Mouse (Mus musculus) right cerebral cortex, postnatal 4 days (tissue): Measurements from ENCODE around the gene AA467197.
A peak's percentile ranks its signal among the peaks of the same experiment; 100 is the strongest.

Experiments
- DNase-seq: peaks from one replicate; pipeline ENCODE4 v3.0.0-alpha.2; 2022

Gene AA467197

GRCm38 (mm10) chr2:122636686-122637085 is at the start of gene AA467197:
AA467197 (plus strand) TSS chr2:122636986.
- DNase-seq: no peak

DNA sequence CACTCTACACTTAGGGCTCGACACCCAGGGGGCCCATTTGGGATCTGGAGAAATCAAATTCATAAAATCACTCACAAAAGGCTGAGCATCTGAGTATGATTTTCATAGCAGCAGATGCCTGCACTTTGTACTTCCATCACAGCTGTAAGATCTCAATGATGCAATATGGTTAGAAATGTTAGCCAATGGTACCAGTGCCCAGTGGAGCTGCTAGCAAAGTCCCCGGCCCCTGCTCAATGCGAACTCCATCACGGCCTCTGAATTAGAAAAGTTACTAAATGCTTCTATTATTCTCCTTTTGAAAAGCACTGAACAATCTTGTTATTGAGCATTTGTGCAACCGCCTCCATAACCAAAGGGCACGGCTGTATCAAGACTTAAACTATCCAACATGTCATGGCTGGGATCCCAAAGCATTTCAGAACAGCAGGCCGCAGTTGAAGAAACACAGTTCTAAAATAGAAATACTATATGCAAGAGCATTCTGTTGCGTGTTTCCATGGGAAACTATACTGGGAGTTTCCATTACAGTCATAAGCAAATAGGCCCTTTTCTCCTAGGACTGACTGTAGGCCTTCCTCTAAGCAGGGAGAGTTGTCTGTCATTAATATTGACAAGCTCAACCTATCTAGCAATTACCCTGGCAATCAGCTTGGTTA is 48.8 kb upstream of the AA467197 start:
- peak; percentile 33 for DNase-seq

GRCm38 (mm10) chr2:122590351-122590750 is 46.4 kb upstream of the AA467197 start:
- no peak for DNase-seq

GRCm38 (mm10) chr2:122591213-122591612 is 45.6 kb upstream of the AA467197 start:
- no peak for DNase-seq

DNA sequence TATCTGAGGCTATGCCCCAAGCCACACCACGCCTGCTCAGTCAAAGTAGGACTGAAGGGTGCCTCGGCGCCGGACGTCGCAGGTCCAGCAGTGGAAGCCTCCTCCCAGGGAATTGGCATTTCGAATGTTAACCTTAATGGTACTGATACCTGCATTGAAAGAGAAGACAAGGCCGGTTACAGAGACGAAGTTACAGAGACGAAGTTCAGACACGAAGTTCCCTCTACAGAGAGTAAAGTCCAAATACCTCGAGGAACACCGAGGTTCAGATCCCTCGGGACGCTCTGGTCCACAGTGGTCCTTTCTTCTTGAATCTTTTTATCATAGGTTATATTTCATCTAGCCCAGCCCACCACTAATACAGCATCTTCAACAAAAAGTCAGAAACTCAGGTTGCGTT is 41.3 kb upstream of the AA467197 start:
- no peak for DNase-seq

- no peak for DNase-seq
Measured at GRCm38 (mm10) chr2:122599736-122600135, 37.0 kb upstream of the AA467197 start.

- no peak for DNase-seq
Measured at GRCm38 (mm10) chr2:122601354-122601753, 35.4 kb upstream of the AA467197 start.

DNA sequence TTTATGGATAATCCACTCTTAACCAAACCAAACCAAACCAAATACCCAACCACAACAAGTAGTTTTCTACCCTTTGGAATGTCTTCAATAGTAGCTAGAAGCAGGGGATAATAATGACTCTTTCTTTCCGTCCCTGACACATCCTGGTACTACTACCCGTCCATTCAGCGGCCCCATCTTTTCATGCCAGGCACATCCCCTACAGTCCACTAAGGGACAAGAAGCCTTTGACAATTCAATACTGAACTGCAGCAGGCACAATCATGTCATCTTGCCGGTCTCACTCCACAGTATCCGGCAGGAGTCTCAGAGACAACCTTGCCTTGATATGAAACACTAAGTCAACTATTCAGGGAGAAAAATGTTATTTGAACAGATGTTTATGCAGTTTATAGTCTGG is 31.0 kb upstream of the AA467197 start:
- DNase-seq: no peak

DNA sequence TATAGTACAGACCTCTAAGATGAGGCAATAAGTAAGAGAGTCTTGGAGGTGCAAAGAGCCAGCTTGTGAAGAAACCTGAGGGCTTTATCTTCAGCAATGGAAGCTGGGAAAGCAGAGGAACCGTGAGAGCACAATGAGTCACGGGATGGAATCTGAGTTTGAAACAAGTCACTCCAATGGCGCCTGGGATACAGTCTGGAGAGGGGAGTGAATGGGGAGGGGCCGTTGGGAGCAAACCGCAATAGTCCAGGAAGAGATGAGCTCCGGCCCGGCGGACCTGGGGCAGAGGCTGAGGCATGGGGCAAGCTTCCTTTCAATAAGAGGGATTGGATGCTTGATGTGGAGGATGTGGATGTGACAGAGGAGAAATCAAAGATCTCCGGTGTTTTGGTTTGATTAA is 28.0 kb upstream of the AA467197 start:
- DNase-seq: no peak

- peak; percentile 77 for DNase-seq
Measured at GRCm38 (mm10) chr2:122610746-122611653, 25.8 kb upstream of the AA467197 start, which contains the start of gene Gatm. Gatm (minus strand) TSS chr2:122611303.

- DNase-seq: no peak
Measured at GRCm38 (mm10) chr2:122611654-122611973, 25.2 kb upstream of the AA467197 start.

- no peak for DNase-seq
Measured at GRCm38 (mm10) chr2:122616237-122616636, 20.5 kb upstream of the AA467197 start.

DNA sequence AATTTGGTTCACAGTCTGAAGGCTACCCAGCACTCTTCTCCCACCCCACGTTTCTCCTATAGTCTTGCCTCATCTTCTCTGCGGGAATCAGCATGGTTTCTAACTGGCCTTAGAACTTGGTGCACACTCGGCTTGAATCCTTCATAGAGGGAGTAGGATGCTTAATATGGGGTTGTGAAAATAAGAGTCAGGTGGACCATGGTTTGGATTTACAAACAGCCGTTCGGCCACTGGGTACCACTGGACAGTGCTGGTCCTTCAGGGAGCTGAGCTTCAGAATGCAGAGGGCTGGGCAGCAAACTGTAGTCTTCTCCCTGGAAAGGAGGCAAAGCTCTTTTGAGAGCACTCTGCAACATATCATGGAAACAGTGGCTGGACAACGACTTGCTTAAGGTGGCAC is 19.0 kb upstream of the AA467197 start:
- no peak for DNase-seq

- no peak for DNase-seq
Measured at GRCm38 (mm10) chr2:122618719-122619118, 18.1 kb upstream of the AA467197 start.

DNA sequence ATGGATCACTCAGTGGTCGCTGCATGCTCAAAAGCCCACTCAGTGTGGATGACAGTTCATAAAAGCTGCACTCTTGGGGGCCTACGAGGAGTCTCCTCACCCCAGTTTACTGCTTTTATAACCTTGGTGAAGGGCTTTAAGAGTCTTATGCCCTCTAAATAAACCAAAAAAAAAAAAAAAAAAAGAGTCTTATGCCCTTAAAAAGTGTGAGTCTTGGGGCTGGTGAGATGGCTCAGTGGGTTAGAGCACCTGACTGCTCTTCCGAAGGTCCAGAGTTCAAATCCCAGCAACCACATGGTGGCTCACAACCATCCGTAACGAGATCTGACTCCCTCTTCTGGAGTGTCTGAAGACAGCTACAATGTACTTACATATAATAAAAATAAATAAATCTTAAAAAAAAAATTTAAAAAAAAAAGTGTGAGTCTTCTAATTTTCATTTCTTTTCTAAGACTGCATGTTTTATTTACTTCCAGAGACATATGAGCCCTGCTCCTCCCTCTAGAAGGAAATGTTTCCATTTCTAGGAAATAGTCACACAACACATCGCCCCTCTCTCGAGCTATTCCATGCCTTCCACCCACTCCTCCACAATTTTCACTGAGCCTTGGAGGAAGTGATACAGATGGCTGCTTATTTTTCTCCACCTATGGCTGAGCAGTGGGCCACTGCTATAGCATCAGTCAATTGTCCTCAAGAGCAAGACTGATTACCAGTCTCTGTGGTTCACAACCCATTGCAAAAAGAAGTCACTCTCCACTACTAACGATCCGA is 15.3 kb upstream of the AA467197 start:
- DNase-seq: no peak

- no peak for DNase-seq
Measured at GRCm38 (mm10) chr2:122625930-122626329, 10.9 kb upstream of the AA467197 start.

- DNase-seq: peak; percentile 68
Measured at GRCm38 (mm10) chr2:122628976-122629375, 7.8 kb upstream of the AA467197 start.

DNA sequence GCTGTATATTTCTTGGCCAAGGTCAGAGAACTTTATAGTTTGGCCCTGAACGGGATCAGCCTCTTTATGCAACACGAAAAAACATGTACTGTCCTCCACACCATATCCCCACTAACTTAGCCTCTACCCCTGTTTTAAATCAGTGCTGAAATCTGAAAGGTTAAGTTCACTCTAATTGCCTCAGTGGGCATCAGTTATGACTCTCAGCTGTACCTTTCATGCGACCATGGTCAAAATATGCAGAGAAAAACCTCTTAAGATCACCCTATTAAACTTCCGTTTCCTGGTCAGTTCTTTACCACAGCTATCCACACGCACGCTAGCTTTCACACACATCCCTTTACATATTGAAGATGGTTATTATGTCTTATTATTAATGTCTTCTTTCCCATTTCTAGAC is 6.9 kb upstream of the AA467197 start:
- no peak for DNase-seq

- peak; percentile 83 for DNase-seq
Measured at GRCm38 (mm10) chr2:122630465-122631225, 6.1 kb upstream of the AA467197 start.

- peak; percentile 35 for DNase-seq
Measured at GRCm38 (mm10) chr2:122631226-122631801, 5.5 kb upstream of the AA467197 start.

DNA sequence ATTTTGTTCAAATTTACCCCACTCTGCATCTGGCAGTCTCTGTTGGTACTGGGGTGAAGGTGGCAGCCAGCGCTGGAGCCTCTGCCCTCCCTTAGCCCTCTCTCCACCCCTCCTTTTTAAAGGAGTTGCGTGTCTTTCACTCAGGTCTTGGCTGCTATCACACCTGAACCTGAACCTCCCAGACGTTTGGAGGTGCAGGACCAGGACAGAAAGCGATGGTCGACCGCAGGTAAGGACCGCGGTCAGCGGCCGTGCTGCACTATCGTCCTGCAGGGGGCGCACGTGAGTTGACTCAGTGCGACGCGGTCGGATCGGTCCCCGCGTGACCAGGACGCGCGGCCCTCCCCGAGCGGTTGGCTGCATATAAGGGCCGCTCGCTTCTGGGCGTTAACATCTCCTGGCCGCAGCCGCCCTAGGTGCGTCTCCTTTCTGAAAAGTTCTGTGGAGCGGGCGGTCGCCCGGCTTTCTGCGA is 776 bp downstream of the AA467197 start:
- DNase-seq: peak; percentile 88

- no peak for DNase-seq
Measured at GRCm38 (mm10) chr2:122638029-122638428, 1.2 kb downstream of the AA467197 start.
